In genomic region chr14:22036802-22037497, GRCm38 (mm10) we compare ENCODE assay signal across 22 mouse cellular contexts. TPM values are rescaled to one million over a fixed set of nuclear protein-coding genes. Genes with fewer than 3 reads are reported as not detected.
DNase-seq lines count a peak whose midpoint lies in the region; ATAC-seq and TF ChIP-seq lines count a peak whose summit lies in the region.
"Had no signal": no experiment of that assay in that cellular context is flagged by ENCODE, and none has a peak within 500 bp of the region (broad histone marks: within the 10 kb centered on the region; RNA-seq: fewer than 3 reads in every experiment).

No protein-coding gene starts in this region.

- no peak for TF ChIP-seq POLR2A in heart, adult 2 months (IDR thresholded peaks at IDR 0.05; ENCODE audit: insufficient read depth, low read depth, low read length)

- 92% methylated on average over 12 of the region's 12 CpGs for WGBS in heart, adult 2 months
- 28% methylated on average over 12 of the region's 12 CpGs for WGBS in forebrain, postnatal 0 days
- WGBS in hindbrain, postnatal 0 days = 34% methylated on average over 12 of the region's 12 CpGs
- 33% methylated on average over 12 of the region's 12 CpGs for WGBS in neural tube, embryonic 13.5 days

- TF ChIP-seq CTCF in heart, adult 2 months (IDR thresholded peaks at IDR 0.05) = no peak
- no peak for TF ChIP-seq CTCF in forebrain, postnatal 0 days (IDR thresholded peaks at IDR 0.05; ENCODE audit: low read depth)
- TF ChIP-seq CTCF in hindbrain, postnatal 0 days (IDR thresholded peaks at IDR 0.05; ENCODE audit: low read depth) = no peak

- H3K79me2 ChIP-seq in heart, adult 2 months (replicated peaks; ENCODE audit: control insufficient read depth, insufficient read depth, low read length) = no peaks in the 10 kb centered on the region

- no peak for TF ChIP-seq EP300 in heart, adult 2 months (IDR thresholded peaks at IDR 0.05; ENCODE audit: insufficient read depth, low read depth, low read length)

- H3K4me2 ChIP-seq in forebrain, postnatal 0 days (ENCODE audit: low read depth) = 0 out of 2 replicates have a peak overlapping the region, but pooled peaks have one; percentile 2
- H3K4me2 ChIP-seq in hindbrain, postnatal 0 days (ENCODE audit: low read depth, low read length) = peak overlapping the region; percentile 44
- H3K4me2 ChIP-seq in neural tube, embryonic 13.5 days = peak overlapping the region; percentile 37
- H3K4me2 ChIP-seq: heart, embryonic 13.5 days; stomach, embryonic 15.5 days had no signal

- ATAC-seq in forebrain, postnatal 0 days = peak; percentile 81; the same call in 1 of the 2 replicates
- ATAC-seq in hindbrain, postnatal 0 days = no peak
- no peak for ATAC-seq in neural tube, embryonic 13.5 days (ENCODE audit: low read depth)
- ATAC-seq in activated CD4-positive, CD25-positive, alpha-beta regulatory T cell, adult 4 months = no peak
- ATAC-seq: intestine, postnatal 0 days; Patski had no signal

- no peaks in the 10 kb centered on the region for H3K36me3 ChIP-seq in heart, adult 2 months (ENCODE audit: control insufficient read depth, insufficient read depth, low read length)
- no peaks in the 10 kb centered on the region for H3K36me3 ChIP-seq in forebrain, postnatal 0 days (ENCODE audit: insufficient read depth)
- no peaks in the 10 kb centered on the region for H3K36me3 ChIP-seq in hindbrain, postnatal 0 days (ENCODE audit: insufficient read depth, low read length)
- H3K36me3 ChIP-seq in neural tube, embryonic 13.5 days = no peaks in the 10 kb centered on the region
- H3K36me3 ChIP-seq: heart, embryonic 13.5 days; stomach, embryonic 15.5 days had no signal

- H3K27me3 ChIP-seq in heart, adult 2 months (ENCODE audit: control insufficient read depth, insufficient read depth, low read length) = no peaks in the 10 kb centered on the region
- H3K27me3 ChIP-seq in forebrain, postnatal 0 days (ENCODE audit: insufficient read depth, low read length) = peaks cover 49% of the 10 kb centered on the region
- no peaks in the 10 kb centered on the region; the same call in 1 of the 2 replicates for H3K27me3 ChIP-seq in hindbrain, postnatal 0 days (ENCODE audit: insufficient read depth, low read length)
- no peaks in the 10 kb centered on the region; the same call in 1 of the 2 replicates for H3K27me3 ChIP-seq in neural tube, embryonic 13.5 days
- H3K27me3 ChIP-seq: stomach, embryonic 15.5 days had no signal

- intact Hi-C loops in heart, adult 2 months (cut with DNase I) = loop anchor here (2.0 to 5.0 kb wide), 2 partner anchors 16 to 50 kb away; partner anchors contain the start of gene Zfp503
- intact Hi-C loops in heart, postnatal 14 days (cut with DNase I) = no loop called here

- H3K9me3 ChIP-seq in forebrain, postnatal 0 days (ENCODE audit: low read length) = no peaks in the 10 kb centered on the region
- H3K9me3 ChIP-seq in hindbrain, postnatal 0 days (ENCODE audit: low read length) = no peaks in the 10 kb centered on the region
- H3K9me3 ChIP-seq in neural tube, embryonic 13.5 days = no peaks in the 10 kb centered on the region
- H3K9me3 ChIP-seq: heart, embryonic 13.5 days; stomach, embryonic 15.5 days had no signal

- no peak for DNase-seq in heart, adult 2 months
- DNase-seq in heart, adult 9 months (ENCODE audit: low spot score in 2 of 2) = no peak
- no peak for DNase-seq in forebrain, postnatal 0 days
- DNase-seq in hindbrain, postnatal 0 days (ENCODE audit: low spot score) = no peak
- DNase-seq in urinary bladder, postnatal 10 days (ENCODE audit: low spot score) = no peak
- no peak for DNase-seq in heart, postnatal 14 days
- DNase-seq: adrenal gland, postnatal 25 days; cerebellum, postnatal 14 days; heart, postnatal 4 days; lung, adult 18-20 months; lung, postnatal 36 days; spleen, adult 18-20 months; thymus, adult 2 months had no signal

- peaks cover 1% of the 10 kb centered on the region; the same call in 1 of the 2 replicates for H3K4me1 ChIP-seq in heart, adult 2 months (ENCODE audit: control insufficient read depth, insufficient read depth, low read length)
- H3K4me1 ChIP-seq in forebrain, postnatal 0 days (ENCODE audit: insufficient read depth) = no peaks in the 10 kb centered on the region; the same call in 1 of the 2 replicates
- 0 out of 2 replicates have a peak, but pooled peaks cover 3% of the 10 kb centered on the region for H3K4me1 ChIP-seq in hindbrain, postnatal 0 days (ENCODE audit: insufficient read depth, low read length)
- peaks cover 31% of the 10 kb centered on the region for H3K4me1 ChIP-seq in neural tube, embryonic 13.5 days (replicated peaks)

- H3K9ac ChIP-seq in heart, adult 2 months (ENCODE audit: low read depth, low read length) = no peak overlapping the region
- H3K9ac ChIP-seq in forebrain, postnatal 0 days = no peak overlapping the region
- H3K9ac ChIP-seq in hindbrain, postnatal 0 days (replicated peaks; ENCODE audit: low read length) = no peak overlapping the region
- H3K9ac ChIP-seq in neural tube, embryonic 13.5 days = no peak overlapping the region
- H3K9ac ChIP-seq: heart, embryonic 13.5 days; stomach, embryonic 15.5 days had no signal

- no peak overlapping the region for H3K4me3 ChIP-seq in heart, adult 2 months
- no peak overlapping the region for H3K4me3 ChIP-seq in forebrain, postnatal 0 days (ENCODE audit: low read depth, low read length)
- peak overlapping the region; percentile 8; the same call in 1 of the 2 replicates for H3K4me3 ChIP-seq in hindbrain, postnatal 0 days (ENCODE audit: low read length)
- H3K4me3 ChIP-seq in neural tube, embryonic 13.5 days = no peak overlapping the region
- H3K4me3 ChIP-seq: erythroblast, embryonic 14.5 days; heart, embryonic 13.5 days; stomach, embryonic 15.5 days had no signal

- peak overlapping the region; percentile 37; the same call in 1 of the 2 replicates for H3K27ac ChIP-seq in heart, adult 2 months
- H3K27ac ChIP-seq in forebrain, postnatal 0 days (ENCODE audit: low read depth, low read length) = no peak overlapping the region
- no peak overlapping the region for H3K27ac ChIP-seq in hindbrain, postnatal 0 days
- H3K27ac ChIP-seq in neural tube, embryonic 13.5 days (replicated peaks) = no peak overlapping the region; the same call in 1 of the 2 replicates
- H3K27ac ChIP-seq: heart, embryonic 13.5 days; kidney, postnatal 0 days; layer of hippocampus, adult 2 months; stomach, embryonic 15.5 days had no signal

RNA-seq across cellular contexts. Expression of gene Lrmda, which starts 17.4 kb away (rescaled TPM):
- 1 to 10 TPM; 1.0 to 1.1 TPM for total RNA-seq in heart, adult 2 months (2021)
- polyA plus RNA-seq in heart, adult 2 months (2012; rRNA removed) = 0.43 and 0.44 TPM in 2 replicates
- total RNA-seq in forebrain, postnatal 0 days (2014; rRNA removed) = 0.15 TPM in 1 of 2 replicates, not detected in the other
- polyA plus RNA-seq in forebrain, postnatal 0 days (2015; fragmentation: Nextera tagmentation; extraction: Ambion mirVana) = 0.18 and 0.28 TPM in 2 replicates
- total RNA-seq in hindbrain, postnatal 0 days (2014; rRNA removed) = 0.21 TPM in 1 of 2 replicates, not detected in the other
- 0.52 and 0.53 TPM in 2 replicates for polyA plus RNA-seq in hindbrain, postnatal 0 days (2015; fragmentation: Nextera tagmentation; extraction: Ambion mirVana)
- polyA plus RNA-seq in neural tube, embryonic 13.5 days (2015; fragmentation: Nextera tagmentation; extraction: Ambion mirVana) = 0.54 TPM in 1 of 2 replicates, not detected in the other
- not detected for polyA plus RNA-seq in activated CD4-positive, CD25-positive, alpha-beta regulatory T cell, adult 4 months (2017; shearing (Covaris generic))
- total RNA-seq in heart, postnatal 14 days (2021) = 1 to 10 TPM in 1 of 2 experiments, under 1 TPM in 1; 0.76 to 1.0 TPM
- polyA plus RNA-seq: erythroblast, embryonic 14.5 days had no signal

RNA-seq across cellular contexts. Expression of gene Zfp503, which starts 47.5 kb away (rescaled TPM):
- 1 to 10 TPM; 1.4 to 1.5 TPM for total RNA-seq in heart, adult 2 months (2021)
- 0.88 and 1.5 TPM in 2 replicates for polyA plus RNA-seq in heart, adult 2 months (2012; rRNA removed)
- 7.7 and 8.7 TPM in 2 replicates for total RNA-seq in forebrain, postnatal 0 days (2014; rRNA removed)
- 3.9 and 5.0 TPM in 2 replicates for polyA plus RNA-seq in forebrain, postnatal 0 days (2015; fragmentation: Nextera tagmentation; extraction: Ambion mirVana)
- 25.5 and 25.6 TPM in 2 replicates for total RNA-seq in hindbrain, postnatal 0 days (2014; rRNA removed)
- 8.4 and 10.4 TPM in 2 replicates for polyA plus RNA-seq in hindbrain, postnatal 0 days (2015; fragmentation: Nextera tagmentation; extraction: Ambion mirVana)
- 16.9 and 20.4 TPM in 2 replicates for polyA plus RNA-seq in neural tube, embryonic 13.5 days (2015; fragmentation: Nextera tagmentation; extraction: Ambion mirVana)
- polyA plus RNA-seq in activated CD4-positive, CD25-positive, alpha-beta regulatory T cell, adult 4 months (2017; shearing (Covaris generic)) = not detected
- total RNA-seq in heart, postnatal 14 days (2021) = 1 to 10 TPM; 1.8 to 2.6 TPM
